Mouse (Mus musculus) ovary, adult 10 weeks (tissue): ENCODE measurements around the gene Nsun5. TPM values are rescaled to one million over a fixed set of nuclear protein-coding genes. Genes with fewer than 3 reads are reported as not detected.

Experiments
- polyA plus RNA-seq: library from polyadenylated mRNA; stranded (reverse); fragments of 350-450 nt; fragmentation: Illumina TruSeq; extraction: RNeasy Lipid Tissue Mini Kit (QIAGEN cat#74804); gene quantifications from one replicate; pipeline ENCODE4 v1.2.3, GENCODE M21; 2014

Nsun5 gene
- 3.6 TPM for polyA plus RNA-seq

GRCm38 (mm10) chr5:135369787-135370654, at the start of gene Nsun5:
Gene Nsun5 (plus strand): TSS chr5:135369953.

GRCm38 (mm10) chr5:135349862-135350261, 19.9 kb upstream of the Nsun5 start, which contains the start of gene Fkbp6:
Gene Fkbp6 (minus strand): TSS chr5:135350044.

GRCm38 (mm10) chr5:135352995-135353394, 16.8 kb upstream of the Nsun5 start, which contains the start of gene Trim50:
Gene Trim50 (plus strand): TSS chr5:135353295.

GRCm38 (mm10) chr5:135394004-135394823, 24.5 kb downstream of the Nsun5 start, which contains the start of gene Pom121:
Gene Pom121 (minus strand): TSS chr5:135394546.

Other genes starting within 250 kb of the Nsun5 start
- gene Tbl2, start 220.3 kb upstream of the Nsun5 start, polyA plus RNA-seq: 8.5 TPM
- gene Bcl7b, start 201.7 kb upstream of the Nsun5 start, polyA plus RNA-seq: 11.5 TPM
- gene Baz1b, start 182.7 kb upstream of the Nsun5 start, polyA plus RNA-seq: 77.9 TPM
- not detected for gene Fzd9, start 118.7 kb upstream of the Nsun5 start, polyA plus RNA-seq
- not detected for gene Fkbp6, start 19.9 kb upstream of the Nsun5 start, polyA plus RNA-seq
- not detected for gene Trim50, start 16.7 kb upstream of the Nsun5 start, polyA plus RNA-seq
- gene Pom121, start 24.6 kb downstream of the Nsun5 start, polyA plus RNA-seq: 4.7 TPM
- 21.8 TPM for gene Hip1, start 175.2 kb downstream of the Nsun5 start, polyA plus RNA-seq
- not detected for gene Ccl26, start 193.6 kb downstream of the Nsun5 start, polyA plus RNA-seq
- gene Ccl24, start 203.1 kb downstream of the Nsun5 start, polyA plus RNA-seq: not detected